ENCODE assay signal across 10 mouse cellular contexts in genomic region chr15:28663847-28664602, GRCm38 (mm10).
DNase-seq lines count a peak whose midpoint lies in the region; ATAC-seq and TF ChIP-seq lines count a peak whose summit lies in the region.
"Had no signal": no experiment of that assay in that cellular context is flagged by ENCODE, and none has a peak within 500 bp of the region (broad histone marks: within the 10 kb centered on the region; RNA-seq: fewer than 3 reads in every experiment).

No protein-coding gene starts in this region.

- peak; percentile 63 for TF ChIP-seq CTCF in layer of hippocampus, adult 2 months (conservative IDR thresholded peaks at IDR 0.05)
- TF ChIP-seq CTCF in cortical plate, adult 2 months (IDR thresholded peaks at IDR 0.05; ENCODE audit: extremely low read depth, insufficient read depth, low read length): peak; percentile 31; the same call in 1 of the 2 replicates

- H3K4me2 ChIP-seq in midbrain, embryonic 16.5 days (ENCODE audit: low read length): no peak overlapping the region

- peak; percentile 77 for ATAC-seq in midbrain, embryonic 16.5 days
- ATAC-seq: CD4-positive, CD25-positive, alpha-beta regulatory T cell, adult 4 months had no signal

- H3K27ac ChIP-seq in layer of hippocampus, adult 2 months: no peak overlapping the region
- H3K27ac ChIP-seq in cortical plate, adult 2 months (ENCODE audit: insufficient read depth, low read length): no peak overlapping the region
- no peak overlapping the region for H3K27ac ChIP-seq in midbrain, embryonic 16.5 days (ENCODE audit: low read length)

- 81% methylated on average over 6 of the region's 6 CpGs for WGBS in midbrain, embryonic 16.5 days

- no peaks in the 10 kb centered on the region for H3K27me3 ChIP-seq in midbrain, embryonic 16.5 days (ENCODE audit: control insufficient read depth, insufficient read depth, low read depth, low read length)

- no peaks in the 10 kb centered on the region for H3K9me3 ChIP-seq in midbrain, embryonic 16.5 days (replicated peaks; ENCODE audit: control insufficient read depth, low read length, poor library complexity, severe bottlenecking)

- no peaks in the 10 kb centered on the region for H3K36me3 ChIP-seq in midbrain, embryonic 16.5 days (ENCODE audit: control insufficient read depth, insufficient read depth, low read length)

- no peak overlapping the region for H3K4me3 ChIP-seq in layer of hippocampus, adult 2 months
- no peak overlapping the region for H3K4me3 ChIP-seq in cortical plate, adult 2 months (ENCODE audit: insufficient read depth, low read length)
- no peak overlapping the region for H3K4me3 ChIP-seq in midbrain, embryonic 16.5 days (ENCODE audit: low read depth, low read length)

- no peaks in the 10 kb centered on the region for H3K4me1 ChIP-seq in cortical plate, adult 2 months (ENCODE audit: control insufficient read depth, insufficient read depth, low read length)
- H3K4me1 ChIP-seq in midbrain, embryonic 16.5 days (ENCODE audit: control insufficient read depth, insufficient read depth, low read length): no peaks in the 10 kb centered on the region

- no peak for TF ChIP-seq POLR2A in cortical plate, adult 2 months (IDR thresholded peaks at IDR 0.05; ENCODE audit: extremely low read depth, insufficient read depth, low read length)

- peak; percentile 22 for DNase-seq in embryo, embryonic 11 days
- DNase-seq in embryo, embryonic 10 days (ENCODE audit: low spot score): no peak
- no peak for DNase-seq in layer of hippocampus, adult 2 months (ENCODE audit: low spot score in 2 of 2)
- DNase-seq in layer of hippocampus, adult 9-10 months (ENCODE audit: low spot score): no peak
- DNase-seq in adrenal gland, postnatal 14 days: no peak
- no peak for DNase-seq in Muller cell, postnatal 12 days (ENCODE audit: inconsistent ontology term)
- DNase-seq: lung, postnatal 10 days had no signal

- no peak overlapping the region for H3K9ac ChIP-seq in midbrain, embryonic 16.5 days (ENCODE audit: low read depth, low read length)
